Mouse (Mus musculus): ENCODE results near the gene Wdr47. TPM values are rescaled to one million over a fixed set of nuclear protein-coding genes. Genes with fewer than 3 reads are reported as not detected.
A peak's percentile ranks its signal among the peaks of the same experiment; 100 is the strongest.
"Not testable (repeated sequence)": the region's sequence is repeated elsewhere in the genome, so short reads cannot be mapped to it uniquely, and the experiment has no call there.

Gene Wdr47
- polyA plus RNA-seq (2012; rRNA removed), result 91.4 and 92.7 TPM in 2 replicates

DNA sequence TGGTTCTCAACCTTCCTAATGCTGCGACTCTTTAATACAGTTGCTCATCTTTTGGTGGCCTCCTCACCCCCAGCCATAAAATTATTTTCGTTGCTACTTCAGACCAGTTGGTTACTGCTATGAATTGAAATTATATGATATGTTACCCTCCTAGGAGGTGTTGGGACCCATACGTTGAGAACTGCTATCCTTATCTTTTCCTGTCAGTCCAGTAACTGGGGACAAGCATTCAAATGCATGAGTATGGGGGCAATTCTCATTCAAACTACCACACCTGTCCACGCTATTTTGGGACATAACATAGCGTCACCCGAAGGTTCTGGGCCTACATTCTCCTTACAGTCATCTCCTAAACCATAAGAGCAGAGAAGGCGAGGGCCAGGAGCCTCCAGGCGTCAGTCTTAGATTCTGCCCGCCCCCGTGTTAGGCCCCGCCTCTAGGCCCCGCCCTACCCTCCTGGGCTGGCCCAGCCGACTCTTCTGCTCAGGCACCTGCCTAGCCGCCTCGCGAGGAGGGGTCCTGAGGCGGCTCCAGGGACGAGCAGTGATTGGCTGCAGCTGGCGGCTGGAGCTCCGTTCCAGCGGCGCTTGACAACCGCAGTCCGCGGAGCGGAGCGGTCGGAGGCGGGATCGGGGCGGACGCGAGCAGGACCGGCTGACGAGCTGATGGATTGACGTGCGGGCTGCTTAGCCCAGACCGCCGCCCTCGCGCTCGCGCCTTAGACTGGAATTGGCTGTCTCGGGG, at the start of gene Wdr47:
TSS of gene Wdr47 (plus strand) at position 494 of the 744 bp plus-strand sequence.
- DNase-seq (ENCODE audit: low read depth), result peak; percentile 99
- no peak for TF ChIP-seq CTCF (IDR thresholded peaks at IDR 0.05; ENCODE audit: borderline replicate concordance, extremely low read depth, insufficient read depth, insufficient read length)
- TF ChIP-seq POLR2A (IDR thresholded peaks at IDR 0.05; ENCODE audit: borderline replicate concordance, extremely low read depth, insufficient read depth, insufficient read length, poor library complexity, severe bottlenecking), result peak; percentile 97

GRCm38 (mm10) chr3:108542299-108542698, 48.8 kb upstream of the Wdr47 start:
- no peak for DNase-seq (ENCODE audit: low read depth)
- TF ChIP-seq POLR2A (IDR thresholded peaks at IDR 0.05; ENCODE audit: borderline replicate concordance, extremely low read depth, insufficient read depth, insufficient read length, poor library complexity, severe bottlenecking), result no peak
- TF ChIP-seq CTCF (IDR thresholded peaks at IDR 0.05; ENCODE audit: borderline replicate concordance, extremely low read depth, insufficient read depth, insufficient read length), result no peak

DNA sequence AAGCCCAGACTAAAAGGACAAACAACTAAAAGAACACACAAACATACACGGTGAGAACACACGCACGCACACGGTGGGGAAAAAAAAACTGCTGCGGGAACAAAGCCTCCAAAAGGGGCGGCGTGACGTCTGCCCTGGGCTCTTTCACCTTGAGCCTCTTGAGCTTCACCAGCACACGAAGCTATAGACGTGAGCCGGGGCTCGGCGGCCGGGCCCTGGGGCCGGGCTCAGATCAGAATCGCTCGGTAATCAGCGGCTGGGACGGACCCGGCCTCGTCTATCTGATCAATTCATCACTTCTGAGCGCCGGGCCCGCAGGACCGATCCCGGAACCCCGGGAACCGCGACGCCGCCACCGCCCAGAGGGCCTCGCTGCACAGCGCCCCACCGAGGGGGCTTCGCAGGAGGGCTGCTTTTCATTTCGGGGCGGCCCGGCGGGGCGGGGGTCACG, 36.9 kb upstream of the Wdr47 start:
- TF ChIP-seq POLR2A (IDR thresholded peaks at IDR 0.05; ENCODE audit: borderline replicate concordance, extremely low read depth, insufficient read depth, insufficient read length, poor library complexity, severe bottlenecking) (no peak), CTCF (IDR thresholded peaks at IDR 0.05; ENCODE audit: borderline replicate concordance, extremely low read depth, insufficient read depth, insufficient read length) (no peak)
- peak; percentile 62 for DNase-seq (ENCODE audit: low read depth)

DNA sequence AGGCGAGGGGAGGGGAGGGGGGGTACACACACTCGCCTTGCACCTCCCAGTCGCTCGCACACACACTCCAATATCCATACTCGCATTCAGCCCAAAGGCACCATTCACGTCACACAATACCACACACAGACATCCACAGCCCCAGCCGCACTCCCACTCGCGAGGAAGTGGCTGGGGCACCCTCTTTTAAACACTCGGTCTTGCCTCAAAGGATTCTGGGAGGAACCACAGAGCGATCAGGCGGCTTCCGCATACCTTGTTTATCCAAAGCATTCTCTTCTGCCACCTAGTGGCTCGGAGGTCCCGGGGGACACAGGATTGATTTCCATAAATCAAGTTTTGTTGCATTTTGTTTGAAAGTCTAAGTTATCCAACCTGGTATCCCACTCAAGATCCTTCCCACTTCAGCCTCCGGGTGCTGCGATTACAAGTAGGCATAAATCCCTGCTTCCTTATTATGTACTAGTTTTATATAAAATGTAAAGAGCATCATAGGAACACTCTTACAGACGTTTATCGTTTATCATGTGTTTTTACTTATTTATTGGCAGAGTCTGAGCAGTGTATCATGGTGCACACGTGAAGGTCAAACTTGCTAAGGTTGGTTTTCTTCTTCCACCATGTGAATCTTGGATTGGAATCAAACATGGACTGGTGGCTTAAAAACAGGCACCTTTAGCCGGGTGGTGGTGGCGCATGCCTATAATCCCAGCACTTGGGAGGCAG, 36.3 kb upstream of the Wdr47 start:
- peak; percentile 99 for DNase-seq (ENCODE audit: low read depth)
- peak; percentile 99; the same call in 1 of the 2 replicates for TF ChIP-seq POLR2A (IDR thresholded peaks at IDR 0.05; ENCODE audit: borderline replicate concordance, extremely low read depth, insufficient read depth, insufficient read length, poor library complexity, severe bottlenecking)
- peak; percentile 85 for TF ChIP-seq CTCF (IDR thresholded peaks at IDR 0.05; ENCODE audit: borderline replicate concordance, extremely low read depth, insufficient read depth, insufficient read length)

- DNase-seq (ENCODE audit: low read depth), result no peak
- no peak for TF ChIP-seq CTCF (IDR thresholded peaks at IDR 0.05; ENCODE audit: borderline replicate concordance, extremely low read depth, insufficient read depth, insufficient read length)
- TF ChIP-seq POLR2A (IDR thresholded peaks at IDR 0.05; ENCODE audit: borderline replicate concordance, extremely low read depth, insufficient read depth, insufficient read length, poor library complexity, severe bottlenecking), result no peak
These were observed 33.2 kb upstream of the Wdr47 start for GRCm38 (mm10) chr3:108557888-108558287.

- DNase-seq (ENCODE audit: low read depth), result peak; percentile 100
- TF ChIP-seq POLR2A (IDR thresholded peaks at IDR 0.05; ENCODE audit: borderline replicate concordance, extremely low read depth, insufficient read depth, insufficient read length, poor library complexity, severe bottlenecking), result 0 out of 2 replicates have a peak, but pooled peaks have one; percentile 6
- TF ChIP-seq CTCF (IDR thresholded peaks at IDR 0.05; ENCODE audit: borderline replicate concordance, extremely low read depth, insufficient read depth, insufficient read length), result no peak
These were observed 28.8 kb upstream of the Wdr47 start, which contains the start of gene Tmem167b for GRCm38 (mm10) chr3:108562133-108562730. Gene Tmem167b (minus strand): TSS chr3:108562466.

DNA sequence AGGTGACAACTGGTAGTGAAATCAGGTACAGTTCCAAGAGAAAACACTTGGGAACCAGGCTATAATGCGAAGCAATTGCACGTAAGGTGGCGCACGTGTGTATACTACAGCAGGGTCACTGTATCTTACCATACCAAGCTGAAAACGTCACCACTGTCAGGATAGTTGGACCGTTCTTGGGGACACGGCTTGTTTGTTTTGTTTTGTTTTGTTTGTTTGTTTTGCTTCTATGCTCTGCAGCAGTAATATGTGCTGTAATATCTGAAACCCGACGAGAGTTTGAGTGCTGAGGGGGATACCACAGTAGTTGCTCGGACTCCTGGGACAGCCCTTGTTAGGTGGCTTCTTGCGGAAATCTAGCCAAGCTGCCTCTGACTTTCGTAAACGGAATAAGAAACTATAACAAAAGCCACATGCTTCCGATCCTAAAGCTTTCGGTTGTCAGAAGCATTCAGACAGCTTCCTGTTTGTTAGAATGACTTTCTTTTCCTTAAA, 28.3 kb upstream of the Wdr47 start:
- peak; percentile 7; the same call in 1 of the 2 replicates for TF ChIP-seq CTCF (IDR thresholded peaks at IDR 0.05; ENCODE audit: borderline replicate concordance, extremely low read depth, insufficient read depth, insufficient read length)
- TF ChIP-seq POLR2A (IDR thresholded peaks at IDR 0.05; ENCODE audit: borderline replicate concordance, extremely low read depth, insufficient read depth, insufficient read length, poor library complexity, severe bottlenecking), result no peak
- no peak for DNase-seq (ENCODE audit: low read depth)

GRCm38 (mm10) chr3:108563309-108563708, 27.8 kb upstream of the Wdr47 start:
- TF ChIP-seq CTCF (IDR thresholded peaks at IDR 0.05; ENCODE audit: borderline replicate concordance, extremely low read depth, insufficient read depth, insufficient read length) (peak; percentile 76; the same call in 1 of the 2 replicates), POLR2A (IDR thresholded peaks at IDR 0.05; ENCODE audit: borderline replicate concordance, extremely low read depth, insufficient read depth, insufficient read length, poor library complexity, severe bottlenecking) (no peak)
- peak; percentile 93 for DNase-seq (ENCODE audit: low read depth)

- peak; percentile 94 for DNase-seq (ENCODE audit: low read depth)
- no peak for TF ChIP-seq CTCF (IDR thresholded peaks at IDR 0.05; ENCODE audit: borderline replicate concordance, extremely low read depth, insufficient read depth, insufficient read length)
- TF ChIP-seq POLR2A (IDR thresholded peaks at IDR 0.05; ENCODE audit: borderline replicate concordance, extremely low read depth, insufficient read depth, insufficient read length, poor library complexity, severe bottlenecking), result no peak
These were observed 22.8 kb upstream of the Wdr47 start for GRCm38 (mm10) chr3:108567990-108568877.

GRCm38 (mm10) chr3:108569636-108570035, 21.4 kb upstream of the Wdr47 start:
- not testable (repeated sequence) for DNase-seq (ENCODE audit: low read depth)
